Mouse (Mus musculus) left cerebral cortex, postnatal 25 days (tissue): ENCODE measurements around the gene Dlg4. TPM values are rescaled to one million over a fixed set of nuclear protein-coding genes. Genes with fewer than 3 reads are reported as not detected.
"Not testable (repeated sequence)": the region's sequence is repeated elsewhere in the genome, so short reads cannot be mapped to it uniquely, and the experiment has no call there.

Experiments used
- DNase-seq, 2 experiments: peaks; one replicate each; pipeline ENCODE4 v3.0.0; 2022; ENCODE audit warnings: low spot score in 2 of 2, mixed read lengths in 1 of 2
- intact Hi-C: fragments of 180-260 bp; cut with DNase I; formaldehyde crosslinking; loops from one replicate; pipeline ENCODE4 v1.15.1; 2025
- total RNA-seq, 2 experiments: library from RNA; stranded (reverse); gene quantifications; 2 replicates each; pipeline ENCODE4 v1.2.3; 2021

Dlg4 gene
- total RNA-seq, 2 experiments from 2014 or later: 931 to 954 TPM

DNA sequence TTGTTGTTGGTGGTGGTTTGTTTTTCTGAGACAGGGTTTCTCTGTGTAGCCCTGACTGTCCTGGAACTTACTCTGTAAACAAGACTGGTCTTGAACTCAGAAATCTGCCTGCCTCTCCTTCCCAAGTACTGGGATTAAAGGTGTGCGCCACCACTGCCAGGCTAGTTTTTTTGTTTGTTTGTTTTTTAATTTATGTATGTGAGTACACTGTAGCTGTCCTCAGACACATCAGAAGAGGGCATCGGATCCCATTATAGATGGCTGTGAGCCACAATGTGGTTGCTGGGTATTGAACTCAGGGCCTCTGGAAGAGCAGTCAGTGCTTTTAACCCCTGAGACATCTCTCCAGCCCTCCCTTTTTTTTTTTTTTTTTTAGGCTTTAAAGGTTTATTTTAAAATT is 565 bp upstream of the Dlg4 start:
- intact Hi-C loops: not testable (repeated sequence)

GRCm38 (mm10) chr11:70017199-70017767 is 541 bp downstream of the Dlg4 start:
- no peak for DNase-seq
- intact Hi-C loops: no loop called here

More for the DNA sequence above, 565 bp upstream of the Dlg4 start:
- not testable (repeated sequence) for DNase-seq

- intact Hi-C loops: no loop called here
Measured at GRCm38 (mm10) chr11:70018131-70018990, 1.6 kb downstream of the Dlg4 start.

DNA sequence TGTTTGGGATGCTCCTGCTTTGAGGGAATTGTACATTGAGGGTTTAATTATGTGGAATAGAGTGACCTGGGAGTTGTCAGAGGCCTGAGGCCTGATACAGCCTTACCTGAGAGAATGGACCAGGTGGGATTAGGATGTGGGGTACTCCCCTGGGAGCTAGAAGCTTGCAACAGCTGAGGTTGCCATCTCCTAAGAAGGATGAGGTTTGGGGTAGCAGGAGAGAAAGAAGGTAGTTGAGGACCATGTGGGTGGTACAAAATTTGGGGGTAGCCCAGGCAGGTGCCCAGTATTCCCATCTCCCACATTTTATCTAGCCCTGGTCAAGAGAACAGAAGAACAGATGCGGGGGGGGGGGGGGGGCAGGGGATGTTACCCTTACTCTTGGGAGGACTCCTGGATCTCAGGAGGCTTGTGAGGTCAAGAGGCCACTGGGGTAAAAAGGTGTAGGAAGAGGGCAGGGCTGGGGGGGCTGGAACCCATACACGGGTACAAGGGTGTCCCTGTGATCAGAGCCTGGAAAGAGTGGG is 2.8 kb downstream of the Dlg4 start:
- no peak for DNase-seq
- intact Hi-C loops: no loop called here

More at GRCm38 (mm10) chr11:70018131-70018990, 1.6 kb downstream of the Dlg4 start:
- DNase-seq: peak; percentile 56 to 77

DNA sequence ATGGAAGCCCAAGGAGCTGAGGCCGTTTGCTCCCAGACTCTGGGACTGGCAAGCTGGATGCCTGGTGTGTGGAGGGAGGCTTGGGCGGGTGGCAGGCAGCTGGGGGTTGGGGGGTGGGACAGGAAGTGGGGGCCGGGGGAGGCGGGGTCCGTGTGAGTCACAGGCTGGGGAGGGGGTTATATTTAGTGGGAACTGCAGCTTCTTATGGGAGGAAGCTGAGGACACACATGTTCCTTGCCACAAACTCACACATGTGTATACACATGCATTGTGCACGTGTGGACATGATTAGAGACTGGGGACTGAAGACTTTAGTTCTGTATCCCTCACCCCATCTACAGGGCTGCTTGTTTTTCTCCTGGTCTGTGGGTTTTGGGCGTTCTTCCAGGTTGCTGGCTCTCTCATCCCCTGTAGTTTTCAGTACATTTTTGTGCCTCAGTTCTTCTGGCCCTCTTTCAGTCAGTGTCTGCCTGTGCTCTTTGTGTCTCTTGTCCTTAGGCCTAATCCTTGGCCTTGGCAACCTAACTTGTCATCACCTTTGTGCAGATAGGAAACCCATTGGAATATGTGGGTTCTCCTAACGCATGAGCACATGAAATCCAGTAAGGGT is 3.4 kb downstream of the Dlg4 start:
- DNase-seq: peak in 1 of 2 experiments; percentile 56
- intact Hi-C loops: no loop called here

DNA sequence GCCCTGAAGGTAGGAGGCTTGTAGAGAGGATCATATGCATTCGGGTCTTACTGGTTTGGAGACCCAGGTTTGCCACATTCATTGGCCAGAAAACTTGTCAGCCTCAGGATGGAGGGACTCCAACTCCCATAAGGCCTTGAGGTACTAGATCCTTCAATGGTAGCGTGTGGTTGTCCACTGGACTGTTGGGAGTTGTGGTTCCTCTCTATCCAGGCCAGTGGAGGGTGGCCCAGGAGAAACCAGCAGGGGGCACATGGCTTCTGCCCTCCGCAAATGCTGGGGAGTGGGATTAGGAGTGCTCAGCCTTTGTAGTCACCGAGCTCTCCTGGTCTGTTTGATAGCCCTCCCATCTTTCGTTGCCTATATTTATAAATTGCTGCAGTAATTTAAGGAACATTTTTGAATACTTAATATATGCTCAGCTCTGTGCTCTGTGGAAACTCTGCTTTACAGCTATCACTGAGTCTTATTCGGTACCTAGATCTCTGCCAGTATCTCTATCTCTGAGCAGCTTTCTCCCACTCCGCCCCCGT is 4.1 kb downstream of the Dlg4 start:
- intact Hi-C loops: loop anchor here (1.0 kb wide), 1 partner anchor 20 kb away; the partner anchor contains the start of gene Dvl2
- DNase-seq: peak; percentile 78 to 90

DNA sequence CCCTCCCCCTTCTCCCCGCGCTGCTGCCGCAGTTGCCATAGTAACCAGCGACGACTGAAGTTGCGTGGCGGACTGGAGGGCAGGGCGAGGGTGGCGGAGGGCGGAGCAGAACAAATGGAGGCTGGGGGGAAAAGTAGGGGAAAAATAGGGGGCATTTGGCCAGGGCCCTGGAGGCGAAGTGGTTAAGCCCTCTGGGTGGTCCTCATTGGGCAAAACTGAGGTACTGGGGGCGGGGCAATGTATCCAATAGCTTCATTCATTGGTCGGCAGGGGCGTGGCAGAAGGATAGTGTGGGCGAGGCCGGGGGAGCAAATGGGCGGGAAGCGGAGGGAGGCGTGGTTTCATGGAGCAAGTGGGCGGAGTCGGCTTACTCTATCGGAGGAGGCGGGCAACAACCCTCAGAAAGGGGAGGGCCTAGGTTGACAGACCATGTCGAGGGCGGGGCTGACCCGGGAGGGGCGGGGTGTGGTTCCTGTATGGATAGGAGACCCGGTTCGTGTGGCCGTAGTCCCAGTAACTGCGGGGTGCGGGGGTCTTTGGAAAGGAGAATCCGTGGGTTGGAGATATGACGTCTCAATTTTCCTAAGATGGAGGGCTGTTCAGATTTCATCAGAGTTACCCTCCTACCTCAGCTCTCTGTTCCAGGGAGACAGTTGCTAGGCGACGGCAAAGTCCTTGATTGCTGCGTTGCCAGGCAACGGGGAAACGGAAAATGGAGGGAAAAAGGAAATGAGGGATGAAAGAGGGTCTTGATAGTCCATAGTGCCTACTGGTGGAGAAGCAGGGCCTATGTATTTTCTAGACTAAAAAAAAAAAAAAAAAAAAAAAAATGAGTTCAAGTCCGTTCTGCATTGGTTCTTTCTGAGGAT is 4.8 kb downstream of the Dlg4 start:
- DNase-seq: peak; percentile 95 to 97
- intact Hi-C loops: loop anchor here (1.0 kb wide), 1 partner anchor 21 kb away; the partner anchor contains the start of gene Dvl2

DNA sequence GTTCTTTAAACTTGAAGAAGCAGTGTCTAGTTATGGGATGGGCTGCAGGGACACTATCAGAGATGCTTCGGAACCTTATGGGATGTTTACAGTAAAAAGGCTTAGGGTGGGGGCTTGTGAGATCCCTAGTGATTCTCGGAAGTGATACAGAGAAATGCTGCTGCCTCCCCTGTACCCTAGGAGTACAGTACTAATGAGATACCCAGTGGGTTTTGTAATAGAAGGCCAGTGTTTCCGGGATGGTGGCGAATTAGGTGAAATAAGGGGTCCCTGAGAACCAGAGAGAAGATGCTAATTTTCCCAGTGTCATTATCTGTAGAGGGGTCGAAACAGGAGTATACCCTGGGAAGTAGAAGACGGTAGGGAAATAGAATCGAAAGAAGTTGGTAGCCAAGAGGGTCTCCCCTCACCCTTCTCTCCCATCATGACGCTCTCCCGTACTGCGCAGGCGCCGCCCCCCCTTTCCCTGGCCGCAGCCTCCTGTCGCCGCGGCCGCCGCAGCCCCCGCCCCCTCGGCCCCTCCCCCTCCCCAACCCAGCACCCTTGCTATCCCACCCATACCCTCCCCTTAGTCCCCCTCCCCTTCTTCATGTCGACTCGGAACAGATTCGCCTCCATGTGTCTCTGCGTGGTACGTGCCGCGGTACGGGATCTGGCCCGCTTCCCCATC is 6.9 kb downstream of the Dlg4 start:
- DNase-seq: no peak
- intact Hi-C loops: no loop called here

GRCm38 (mm10) chr11:70024151-70024514 is 7.4 kb downstream of the Dlg4 start:
- DNase-seq: no peak
- intact Hi-C loops: no loop called here

DNA sequence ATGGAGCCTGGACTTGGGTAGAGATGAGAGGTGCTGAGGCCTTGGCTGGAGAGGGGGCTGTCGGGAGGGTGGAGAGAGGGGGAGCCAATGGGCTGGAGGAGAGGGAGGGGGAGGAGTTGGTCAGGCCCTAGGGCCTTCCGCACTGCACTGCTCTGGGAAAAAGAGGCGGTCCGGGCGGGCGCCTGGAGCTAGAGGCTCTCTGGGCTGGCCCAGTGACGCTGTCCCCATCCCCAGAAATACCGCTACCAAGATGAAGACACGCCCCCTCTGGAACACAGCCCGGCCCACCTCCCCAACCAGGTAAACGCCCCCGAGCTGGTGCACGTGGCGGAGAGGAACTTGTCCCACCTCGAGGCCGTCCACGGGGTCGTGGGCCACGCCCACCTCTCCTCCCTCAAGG is 9.9 kb downstream of the Dlg4 start:
- intact Hi-C loops: no loop called here

DNA sequence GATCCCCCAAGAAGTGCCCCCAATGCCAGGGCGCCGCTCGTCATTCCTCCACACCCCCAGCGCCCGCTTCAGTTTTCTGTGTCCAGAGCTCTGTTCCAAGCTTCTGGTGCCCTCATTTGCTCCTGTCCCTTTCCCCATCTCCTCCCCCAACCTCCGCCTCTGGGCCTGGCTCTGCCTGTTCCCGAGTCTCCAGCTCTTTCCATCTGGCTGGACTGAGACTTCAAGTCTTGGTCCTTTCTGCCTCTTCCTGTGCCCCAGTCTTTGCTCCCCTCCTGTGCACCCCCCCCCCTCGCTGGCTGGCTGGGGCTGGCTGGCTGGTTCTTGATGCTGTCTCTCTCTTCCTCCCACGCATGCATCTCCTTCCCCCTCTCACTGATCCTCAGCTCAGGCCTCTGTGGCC is 10.7 kb downstream of the Dlg4 start:
- intact Hi-C loops: no loop called here
- peak in 1 of 2 experiments; percentile 69 for DNase-seq

More for the DNA sequence above, 9.9 kb downstream of the Dlg4 start:
- no peak for DNase-seq

DNA sequence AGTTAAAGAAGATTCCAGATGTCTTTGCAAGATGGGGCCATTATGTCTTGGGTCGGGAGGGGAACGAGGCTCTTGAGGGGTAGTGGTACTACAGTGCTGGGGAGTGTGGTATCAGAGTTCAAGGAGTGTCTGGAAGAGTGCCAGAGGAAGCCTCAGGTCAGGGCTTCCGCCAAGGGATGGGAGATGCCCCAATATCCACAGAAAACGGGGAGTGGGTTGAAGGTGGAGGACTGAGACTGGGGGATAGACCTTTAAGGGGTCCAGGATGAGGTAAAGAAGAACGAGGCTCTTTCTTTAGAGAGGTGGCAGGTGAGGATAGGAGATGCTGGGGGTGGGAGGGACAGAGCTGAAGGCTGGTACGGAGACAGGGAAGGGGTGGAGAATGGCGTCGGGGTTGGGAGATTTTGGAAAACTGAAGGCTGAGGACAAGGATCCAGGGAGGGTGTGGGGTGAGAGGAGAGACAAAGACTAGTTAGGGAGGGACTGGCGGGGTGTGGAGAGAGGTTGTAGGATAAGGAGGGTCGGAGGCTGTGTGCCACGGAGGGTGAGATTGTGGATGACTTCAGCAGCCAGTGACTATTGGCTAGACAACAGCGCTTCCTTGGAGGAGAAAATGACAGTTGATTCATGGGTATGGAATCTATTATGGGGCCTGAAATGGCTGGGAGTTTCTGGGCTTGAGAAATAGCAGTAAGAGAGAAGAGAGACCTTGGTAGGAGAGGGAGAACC is 11.8 kb downstream of the Dlg4 start:
- intact Hi-C loops: no loop called here
- DNase-seq: no peak

GRCm38 (mm10) chr11:70029130-70029801 is 12.5 kb downstream of the Dlg4 start:
- intact Hi-C loops: no loop called here
- DNase-seq: peak; percentile 84 to 95

DNA sequence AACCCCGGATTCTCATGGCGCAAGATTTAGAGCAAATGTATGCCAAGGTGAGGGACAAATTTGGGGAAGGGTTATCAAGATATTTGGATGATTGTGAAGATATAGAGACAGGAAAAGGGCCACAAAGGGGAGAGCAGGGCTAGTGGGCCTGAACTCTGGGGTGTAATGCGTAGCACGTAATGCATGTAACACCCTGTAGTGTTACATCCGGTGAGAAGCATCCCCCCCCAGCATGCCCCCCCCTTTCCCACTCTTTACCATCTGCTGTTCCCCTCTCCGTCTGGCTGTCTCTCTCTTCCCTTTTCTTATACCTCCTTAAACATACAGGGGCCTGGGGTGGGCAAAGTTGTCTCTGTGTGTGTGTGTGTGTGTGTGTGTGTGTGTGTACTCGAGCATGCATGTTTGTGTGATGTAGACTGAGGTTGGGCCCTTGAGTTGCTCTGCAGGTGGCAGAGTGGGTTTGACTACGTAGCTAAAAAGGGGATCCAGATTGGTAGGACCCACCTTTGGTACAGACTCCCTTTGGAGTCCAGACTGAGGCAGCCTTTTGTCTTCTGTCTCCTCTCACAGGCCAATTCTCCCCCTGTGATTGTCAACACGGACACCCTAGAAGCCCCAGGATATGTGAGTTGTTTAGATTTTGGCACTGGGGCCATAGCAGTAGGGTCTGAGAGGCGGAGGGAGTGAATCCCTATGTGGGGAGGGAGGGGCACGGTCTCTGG is 13.2 kb downstream of the Dlg4 start:
- intact Hi-C loops: no loop called here
- no peak for DNase-seq

GRCm38 (mm10) chr11:70030651-70031320 is 14.0 kb downstream of the Dlg4 start:
- intact Hi-C loops: no loop called here
- DNase-seq: no peak

DNA sequence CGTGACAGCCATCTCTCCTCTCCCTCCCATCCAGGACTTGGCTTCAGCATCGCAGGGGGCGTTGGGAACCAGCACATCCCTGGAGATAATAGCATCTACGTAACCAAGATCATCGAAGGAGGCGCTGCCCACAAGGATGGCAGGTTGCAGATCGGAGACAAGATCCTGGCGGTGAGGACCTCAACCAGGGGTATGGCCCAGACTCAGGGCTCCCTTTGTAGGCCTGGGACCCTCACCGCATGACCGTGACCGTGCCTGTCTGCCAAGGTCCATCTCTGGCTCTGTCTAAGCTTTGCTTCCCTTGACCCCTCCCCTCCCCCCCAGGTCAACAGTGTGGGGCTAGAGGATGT is 14.6 kb downstream of the Dlg4 start:
- intact Hi-C loops: no loop called here
- no peak for DNase-seq
